Mouse (Mus musculus): ENCODE measurements around the gene Nkx6-2. TPM values are rescaled to one million over a fixed set of nuclear protein-coding genes. Genes with fewer than 3 reads are reported as not detected.

Nkx6-2 gene
- polyA plus RNA-seq, 1 experiment: not detected

- no peak for DNase-seq (ENCODE audit: low read depth, low spot score)
- WGBS: 79% methylated on average over 16 of the region's 16 CpGs
Measured at GRCm38 (mm10) chr7:139530591-139531427, 51.8 kb downstream of the Nkx6-2 start.

Other genes with a start within 250 kb of the Nkx6-2 start
- 42.7 and 51.1 TPM in 2 replicates for gene Inpp5a, start 193.7 kb downstream of the Nkx6-2 start, polyA plus RNA-seq (2012; rRNA removed)
- 0.05 TPM in 1 of 2 replicates, not detected in the other for gene Cfap46, start 101.0 kb upstream of the Nkx6-2 start, polyA plus RNA-seq (2012; rRNA removed)

All from large intestine, adult 2 months (tissue).